Mouse (Mus musculus) adrenal gland, adult 18-20 months (tissue): ENCODE results near the gene Hnmt. TPM values are rescaled to one million over a fixed set of nuclear protein-coding genes. Genes with fewer than 3 reads are reported as not detected.

ENCODE experiments used
- total RNA-seq, 2 experiments: library from RNA; stranded (reverse); gene quantifications; 1 replicate in 1 of 2; 2 replicates in 1 of 2; pipeline ENCODE4 v1.2.3; 2021

Gene Hnmt
- total RNA-seq, 2 experiments from 2014 or later, result 15.5 to 16.4 TPM

Other genes with a start within 250 kb of the Hnmt start
- gene Tbpl2, start 47.2 kb upstream of the Hnmt start, total RNA-seq, result not detected
- gene Il1f8, start 103.8 kb upstream of the Hnmt start, total RNA-seq, result not detected
- gene Il1f9, start 137.1 kb upstream of the Hnmt start, total RNA-seq, result not detected
- gene Il1f6, start 166.0 kb upstream of the Hnmt start, total RNA-seq, result not detected
- gene Il1f5, start 227.6 kb upstream of the Hnmt start, total RNA-seq, result not detected
- not detected for gene Il1f10, start 241.8 kb upstream of the Hnmt start, total RNA-seq